Mouse (Mus musculus) left cerebral cortex, adult 11 months (tissue): ENCODE data around the gene Pth2.
A peak's percentile ranks its signal among the peaks of the same experiment; 100 is the strongest.
"Not testable (repeated sequence)": the region's sequence is repeated elsewhere in the genome, so short reads cannot be mapped to it uniquely, and the experiment has no call there.

Experiments
- DNase-seq: peaks from one replicate; pipeline ENCODE4 v3.0.0; 2022; ENCODE audit warnings: low spot score

Pth2 gene

DNA sequence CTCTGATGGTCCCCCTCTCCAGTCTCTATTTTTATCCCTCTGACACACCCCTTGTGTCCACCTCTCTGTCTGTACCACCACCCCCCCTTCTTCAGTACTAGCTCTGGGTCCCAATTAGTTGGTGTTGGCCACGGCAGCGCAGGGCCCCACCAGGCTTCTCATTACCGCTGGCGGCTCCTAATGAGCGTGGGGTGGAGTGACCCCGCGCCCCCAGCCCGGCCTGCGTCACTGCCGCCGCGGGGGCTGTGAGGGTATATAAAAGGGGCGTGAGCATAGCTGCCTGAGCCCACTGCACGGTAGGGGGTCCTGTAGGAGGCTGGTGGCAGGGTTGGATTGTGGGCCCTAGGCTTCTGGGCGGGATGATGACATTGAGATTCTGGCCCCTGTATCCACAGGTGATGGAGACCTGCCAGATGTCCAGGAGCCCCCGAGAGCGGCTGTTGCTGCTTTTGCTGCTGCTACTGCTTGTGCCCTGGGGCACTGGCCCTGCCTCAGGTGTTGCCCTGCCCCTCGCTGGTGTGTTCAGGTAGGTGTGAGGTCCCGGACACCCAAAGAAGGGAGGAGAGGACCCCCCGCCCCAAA is at the start of gene Pth2:
TSS of gene Pth2 (plus strand) at position 100 of the 582 bp plus-strand sequence.
- no peak for DNase-seq

DNA sequence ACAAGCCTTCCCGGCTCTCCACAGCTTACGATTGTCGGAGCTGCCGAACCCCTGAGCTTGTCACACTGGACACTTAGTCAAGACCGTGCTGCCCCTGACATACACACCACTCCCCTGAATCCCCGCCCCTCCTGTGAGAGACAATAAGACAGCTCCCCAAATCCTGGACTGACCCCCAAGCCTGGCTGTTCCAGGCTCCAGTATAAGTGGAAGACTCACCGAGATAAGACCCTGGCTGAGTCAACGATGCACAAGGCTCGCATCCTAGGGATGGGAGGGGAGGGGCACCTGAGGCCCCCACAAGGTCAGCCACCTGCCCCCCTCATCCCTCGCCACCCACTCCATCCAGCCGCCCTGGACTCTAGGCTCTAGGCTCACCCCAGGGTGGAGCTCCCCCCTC is 48.9 kb upstream of the Pth2 start:
- DNase-seq, result no peak

DNA sequence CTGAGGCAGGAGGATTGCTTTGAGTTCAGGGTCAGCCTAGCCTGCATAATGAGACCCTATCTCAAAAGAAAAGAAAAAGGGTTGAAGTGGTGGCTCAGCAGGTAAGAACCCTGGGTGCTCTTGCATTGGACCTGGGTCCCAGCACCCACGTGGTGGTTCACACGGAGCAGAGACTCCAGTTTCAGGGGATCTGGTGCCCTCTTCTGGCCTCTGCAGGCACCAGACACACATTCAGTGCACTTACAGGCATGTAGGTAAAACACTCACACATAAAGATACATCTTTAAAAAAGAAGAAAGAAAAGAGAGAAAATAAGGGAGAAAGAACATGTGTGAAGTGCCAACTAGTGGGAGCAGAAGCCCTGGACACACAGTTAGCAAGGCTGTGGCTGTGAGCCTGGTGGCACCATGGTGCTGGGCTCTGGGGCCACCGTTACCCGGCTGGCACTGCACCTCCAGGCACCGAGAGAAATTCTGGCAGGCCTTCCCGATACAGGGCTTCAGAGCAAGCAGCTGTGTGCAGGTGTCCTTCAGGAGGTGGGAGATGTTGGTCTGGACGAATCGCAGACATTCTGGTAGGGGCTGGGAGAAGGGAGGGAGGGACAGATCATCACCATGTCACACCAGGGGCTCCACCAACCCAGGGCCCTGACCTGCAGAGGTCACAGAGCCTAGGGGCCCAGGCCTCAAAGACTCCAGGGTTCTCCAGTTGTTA is 47.2 kb upstream of the Pth2 start:
- DNase-seq, result no peak

DNA sequence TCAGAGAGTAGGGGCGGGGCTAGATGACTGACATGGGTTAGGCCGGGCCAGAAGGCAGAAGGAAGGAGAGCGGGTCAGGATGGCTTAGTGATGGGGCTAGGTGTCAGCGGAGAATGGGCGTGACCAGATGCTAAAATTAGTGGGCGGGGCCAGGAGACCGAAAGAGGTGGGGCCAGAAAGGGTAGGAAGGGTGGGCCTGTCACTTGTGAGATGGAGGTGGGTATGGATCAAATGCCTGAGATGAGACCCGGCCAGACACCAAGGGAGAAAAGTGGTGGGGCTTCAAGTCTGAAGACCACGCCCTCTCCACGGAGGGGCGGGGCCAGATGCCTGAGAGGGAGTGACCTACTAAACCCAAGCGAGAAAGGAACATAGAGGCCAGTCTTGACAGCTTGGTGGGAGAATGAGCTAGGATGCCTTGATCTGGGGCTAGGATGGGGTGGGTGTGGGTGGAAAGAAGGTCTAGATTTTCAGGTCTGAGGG is 46.2 kb upstream of the Pth2 start:
- no peak for DNase-seq

DNA sequence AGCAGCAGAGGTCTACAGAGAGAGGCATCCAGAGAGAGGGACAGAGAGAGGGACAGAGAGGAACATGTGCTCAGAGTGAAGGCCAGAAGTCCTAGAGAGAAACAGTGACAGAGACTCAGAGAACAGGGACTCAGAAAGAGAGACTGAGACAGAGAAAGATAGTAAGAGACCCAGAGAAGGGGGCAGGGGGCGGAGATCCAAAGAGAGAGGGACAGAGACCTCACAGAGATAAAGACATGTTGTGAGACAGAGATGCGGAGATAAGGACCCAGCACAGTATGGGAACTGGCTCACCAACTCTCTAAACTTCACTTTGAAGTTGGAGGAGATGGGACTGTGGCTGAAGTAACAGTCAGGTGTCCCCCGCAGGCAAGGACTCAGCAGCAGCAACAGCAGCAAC is 45.4 kb upstream of the Pth2 start:
- no peak for DNase-seq

DNA sequence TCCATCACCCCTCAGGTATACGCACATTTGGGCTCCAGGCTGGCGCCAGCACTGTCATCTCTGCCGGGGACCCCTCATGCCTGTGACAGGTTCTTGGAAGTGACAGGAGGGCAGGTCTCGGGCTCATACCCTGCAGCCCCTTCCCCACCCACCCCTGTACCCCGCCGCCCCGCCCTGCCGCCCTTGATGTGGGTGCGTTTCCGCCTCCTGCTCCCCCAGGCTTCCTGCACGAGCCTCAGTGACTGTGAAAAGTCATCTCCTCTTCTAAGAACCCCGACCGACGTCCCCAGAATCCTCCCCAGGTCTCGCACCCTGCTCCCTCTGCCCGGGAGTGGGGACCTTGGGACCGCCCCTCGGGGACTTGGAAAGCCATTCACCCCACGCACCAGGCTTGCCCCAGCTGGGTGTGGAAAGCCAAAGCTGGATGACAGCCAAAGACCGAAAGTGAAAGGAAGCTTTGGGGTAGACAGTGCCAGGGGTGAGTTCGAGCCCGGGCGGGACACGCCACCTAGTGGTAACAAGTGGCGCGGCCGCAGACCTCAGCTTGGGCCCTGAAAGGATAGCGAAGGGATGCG is 44.7 kb upstream of the Pth2 start, which contains the start of the genes Gm45713 and Flt3l:
TSS of gene Gm45713 (minus strand) at position 239 of the 575 bp plus-strand sequence.
TSS of gene Flt3l (minus strand) at position 440 of the 575 bp plus-strand sequence.
- peak; percentile 83 for DNase-seq

DNA sequence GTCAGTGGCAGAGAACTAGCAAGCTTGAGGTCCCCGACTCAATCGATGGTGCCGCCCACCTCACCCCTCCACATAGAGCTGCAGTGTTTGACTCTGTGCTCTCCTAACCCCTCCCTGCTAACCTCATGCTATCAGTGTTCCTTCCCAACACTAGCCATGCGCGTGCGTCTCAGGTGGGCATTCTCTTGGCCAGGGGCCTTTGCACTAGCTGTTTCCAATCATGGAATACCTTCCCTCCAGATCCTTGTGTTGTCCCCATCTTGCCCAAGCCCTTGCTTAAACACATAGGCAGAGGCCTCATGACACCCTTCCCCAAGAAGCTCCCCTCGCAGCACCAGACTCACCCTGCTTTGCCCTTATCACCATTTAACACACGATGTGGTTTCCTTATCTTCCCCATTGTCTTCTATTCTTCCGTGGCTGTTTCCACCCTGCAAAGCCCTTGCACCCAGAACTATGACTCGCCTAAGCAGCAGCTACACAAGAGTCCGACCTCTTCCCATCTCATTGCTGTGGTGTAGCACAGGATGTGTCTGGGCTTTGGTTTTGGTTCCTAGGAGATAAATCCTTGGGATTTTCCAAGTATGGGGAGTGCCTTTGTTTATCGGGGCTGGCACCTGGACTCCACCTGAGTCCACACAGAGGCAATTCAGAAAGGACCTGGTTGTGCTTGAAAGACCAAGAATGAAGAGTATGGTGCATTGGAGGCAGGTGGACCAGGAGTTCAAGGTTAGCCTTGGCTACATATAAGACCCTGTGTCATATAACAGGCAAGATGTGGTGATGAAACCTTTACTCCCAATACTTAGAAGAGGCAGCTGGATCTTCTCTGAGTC is 43.4 kb upstream of the Pth2 start:
- no peak for DNase-seq

DNA sequence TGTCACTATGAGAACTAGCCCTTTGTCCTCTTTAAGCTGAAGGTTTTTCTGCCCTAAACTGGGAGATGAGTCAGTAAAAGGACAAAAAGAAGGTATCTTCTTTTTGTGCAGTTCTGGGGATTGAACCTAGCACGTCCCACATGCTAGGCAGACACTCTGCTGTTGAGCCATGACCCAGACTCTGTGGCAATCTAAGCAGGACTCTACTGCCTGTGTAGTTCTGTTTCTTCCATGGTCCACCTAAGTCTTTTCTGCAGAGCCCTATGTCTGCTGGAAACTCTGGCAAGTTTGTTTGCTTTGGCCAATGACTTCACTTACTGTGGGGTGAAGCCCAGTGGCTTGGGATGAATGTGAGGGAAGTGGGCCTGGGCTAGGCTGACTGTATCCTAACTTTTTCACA is 42.4 kb upstream of the Pth2 start:
- DNase-seq, result no peak

DNA sequence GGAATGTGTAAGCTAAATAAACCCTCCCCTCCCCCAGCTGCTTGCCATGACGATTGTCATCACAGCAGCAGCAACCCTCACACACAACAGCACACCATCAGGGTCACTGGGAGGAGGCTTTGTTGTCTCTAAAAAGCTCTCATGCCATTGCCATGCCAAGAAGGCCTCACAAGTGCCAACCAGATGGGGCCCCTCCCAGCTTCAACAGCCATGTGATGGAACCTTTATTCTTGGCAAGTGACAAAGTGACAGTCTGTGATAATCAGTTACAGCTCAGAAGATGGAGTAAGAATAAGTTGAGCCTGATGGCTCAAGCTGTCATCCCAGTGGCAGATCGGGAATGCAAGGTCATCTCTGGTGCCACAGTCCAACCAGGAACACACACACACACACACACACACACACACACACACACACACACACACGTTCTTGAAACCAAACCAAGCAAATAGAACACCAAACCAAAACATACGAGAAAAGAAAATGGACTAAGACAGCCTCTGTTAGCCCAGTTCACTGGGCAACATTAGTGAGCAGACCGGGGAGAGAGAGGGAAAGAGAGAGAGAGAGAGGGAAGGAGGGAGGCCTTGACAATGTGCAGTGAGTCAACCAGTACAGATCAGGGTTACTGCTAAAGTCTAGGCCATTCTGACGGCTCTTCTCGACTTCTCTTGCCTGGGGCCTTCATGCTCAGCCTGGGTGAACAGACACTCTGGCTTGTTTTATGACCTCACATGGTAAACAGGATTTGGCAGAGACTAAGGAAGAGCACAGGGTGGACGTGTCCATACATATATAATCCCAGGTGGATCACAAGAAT is 40.7 kb upstream of the Pth2 start:
- no peak for DNase-seq

DNA sequence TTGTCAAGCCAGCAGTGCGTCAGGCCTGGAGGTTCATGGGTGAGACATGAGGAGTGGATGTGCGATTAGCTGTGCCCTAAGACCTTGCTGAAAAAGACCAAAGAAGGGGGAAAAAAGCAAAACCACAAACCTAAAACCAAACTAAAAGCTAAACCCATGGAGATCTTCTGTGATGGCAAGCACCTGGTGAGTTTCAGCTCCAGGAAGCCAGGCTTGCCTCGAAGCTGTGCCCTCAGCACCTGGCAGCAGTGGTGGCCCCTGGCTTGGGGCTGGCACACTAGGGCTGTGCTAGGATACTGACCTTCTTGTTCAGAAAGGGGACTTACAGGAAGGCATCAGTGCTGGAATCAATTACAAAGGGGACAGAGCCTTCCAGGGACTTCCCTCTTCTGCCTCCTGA is 39.5 kb upstream of the Pth2 start:
- DNase-seq, result no peak

DNA sequence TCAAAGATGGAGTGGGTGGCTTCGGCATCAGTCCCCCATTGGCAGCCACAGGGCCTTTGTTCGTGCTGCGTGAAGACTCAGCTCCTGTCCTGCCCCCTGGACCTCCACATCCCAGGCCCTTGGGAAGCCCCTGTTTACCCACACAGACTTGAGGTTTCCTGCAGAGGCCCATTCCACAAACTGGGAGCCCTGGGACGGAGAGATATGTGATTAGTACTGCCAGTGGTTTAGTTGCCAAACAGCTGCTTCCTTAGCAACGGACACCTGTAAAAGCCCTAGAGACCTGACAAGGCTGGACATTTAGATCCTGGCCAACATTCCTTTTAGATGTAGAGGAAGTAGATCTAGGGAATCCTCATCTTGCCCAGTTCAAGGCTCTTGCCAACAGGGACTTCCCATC is 38.9 kb upstream of the Pth2 start:
- DNase-seq, result no peak

DNA sequence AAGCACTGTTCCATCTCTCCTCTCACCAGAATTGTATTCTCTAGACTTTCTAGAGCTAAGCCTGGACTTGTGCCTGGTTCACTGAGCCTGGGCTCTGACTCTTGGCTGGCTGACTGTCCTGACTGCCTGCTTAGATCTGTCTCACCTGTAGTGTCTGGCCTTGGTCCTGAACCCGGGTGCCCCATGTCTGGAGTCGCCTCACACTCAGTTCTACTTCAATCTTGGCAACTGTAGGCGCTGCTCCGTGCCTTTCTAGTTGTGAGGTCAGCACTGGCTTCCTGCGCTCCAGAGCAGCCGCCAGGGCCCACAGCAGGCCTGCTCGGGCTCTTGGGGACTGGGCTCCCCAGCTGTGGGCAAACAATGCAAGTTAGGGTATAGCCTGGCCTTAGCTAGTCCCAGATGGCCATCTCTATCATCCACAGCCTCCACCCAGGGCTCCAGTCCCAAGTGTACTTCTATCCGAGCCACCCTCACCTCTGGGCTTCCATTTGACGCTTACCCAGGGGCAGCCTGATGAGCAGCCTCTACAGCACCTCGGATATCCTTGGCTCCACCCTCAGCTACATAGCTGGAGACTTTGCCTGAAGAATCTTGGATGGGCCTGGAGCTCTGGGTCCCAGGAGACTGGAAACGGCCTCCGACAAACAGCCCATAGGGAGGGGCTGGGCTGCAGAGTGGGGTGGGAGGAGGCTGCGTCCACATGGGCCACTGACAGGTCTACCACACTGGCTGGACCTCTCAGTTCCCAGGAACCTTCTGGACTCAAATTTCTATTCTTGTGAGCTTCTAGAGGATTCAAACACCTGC is 36.2 kb upstream of the Pth2 start:
- DNase-seq, result no peak

DNA sequence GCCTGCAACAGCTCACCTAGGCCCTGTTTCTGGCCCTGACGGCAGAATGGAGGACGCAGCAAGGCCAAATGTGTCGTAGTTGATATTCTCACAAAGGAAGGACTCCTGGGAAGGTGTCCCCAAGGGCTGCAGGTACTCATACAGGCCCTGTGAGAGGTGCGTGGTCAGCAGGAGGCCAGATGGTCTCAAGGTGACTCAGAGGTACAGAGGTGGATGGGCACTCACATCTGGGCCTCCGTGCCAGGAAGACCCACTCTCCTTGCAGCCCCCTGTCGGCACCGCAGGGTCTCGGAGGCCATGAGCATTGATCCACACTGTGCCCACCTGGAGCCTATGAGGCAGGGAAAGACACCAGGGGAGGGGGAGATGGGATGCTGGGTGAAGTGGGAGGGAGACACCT is 35.3 kb upstream of the Pth2 start:
- no peak for DNase-seq

DNA sequence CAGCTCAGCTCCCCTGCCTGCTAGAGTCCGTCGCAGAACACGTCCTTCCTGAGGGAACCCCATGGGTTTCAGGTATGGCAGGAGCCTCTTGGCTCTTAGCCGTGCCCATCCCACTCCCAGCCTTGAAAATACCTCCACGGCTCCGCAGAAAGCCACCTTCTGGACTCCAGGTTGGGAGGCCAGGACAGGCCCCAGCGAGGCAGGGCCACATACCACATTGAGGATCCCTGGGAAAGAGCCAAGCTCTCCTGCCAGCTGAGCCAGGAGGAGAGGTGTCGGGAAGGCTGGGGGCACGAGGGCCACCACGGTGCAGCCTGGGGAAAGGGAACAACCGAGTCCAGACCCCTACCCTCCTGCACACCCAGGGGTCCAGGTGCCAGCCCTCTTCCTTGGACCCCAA is 33.5 kb upstream of the Pth2 start:
- no peak for DNase-seq

DNA sequence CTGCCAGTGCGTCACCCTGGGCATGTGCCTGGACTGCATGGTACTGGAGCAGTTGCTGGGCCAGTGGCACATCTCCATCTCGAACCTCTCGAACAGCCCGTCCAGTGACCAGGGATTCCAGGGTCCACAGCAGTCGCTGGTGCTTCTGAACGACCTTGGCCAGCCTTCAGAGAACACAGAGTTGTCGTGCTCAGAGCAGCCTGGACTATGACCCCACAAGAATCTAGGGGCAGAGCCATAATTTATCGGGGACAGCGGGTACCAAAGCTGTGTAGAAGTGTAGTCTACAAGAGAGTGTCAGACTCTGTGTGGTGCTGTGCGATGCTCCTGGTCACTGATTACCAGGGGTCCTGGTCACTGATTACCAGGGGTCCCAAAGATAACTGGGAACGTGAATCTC is 32.9 kb upstream of the Pth2 start:
- no peak for DNase-seq

DNA sequence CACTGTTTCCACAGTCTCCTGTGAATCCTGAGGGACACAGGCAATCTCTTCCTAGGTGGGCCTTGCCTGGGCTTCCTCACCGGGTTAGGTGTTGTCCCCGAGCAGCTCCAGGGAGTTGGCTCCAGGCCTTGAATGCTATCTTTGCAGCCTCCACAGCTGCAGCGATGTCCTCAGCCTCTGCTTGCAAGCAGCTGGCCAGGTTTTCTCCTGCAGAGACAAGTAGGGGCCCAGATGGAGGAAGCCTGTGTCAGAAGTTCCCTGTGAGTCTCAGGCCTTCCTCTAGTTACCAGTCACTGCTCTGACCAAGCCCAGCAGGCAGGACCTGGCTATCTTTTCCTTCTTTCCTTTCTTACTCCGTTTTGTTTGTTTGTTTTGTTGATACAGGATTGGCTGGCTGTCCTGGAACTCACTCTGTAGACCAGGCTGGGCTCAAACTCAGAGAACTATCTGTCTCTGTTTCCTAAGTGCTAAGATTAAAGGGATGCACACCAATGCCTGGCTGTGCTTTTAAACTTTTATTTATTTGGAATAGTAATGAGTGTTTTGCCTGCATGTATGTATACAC is 32.2 kb upstream of the Pth2 start:
- DNase-seq, result no peak

DNA sequence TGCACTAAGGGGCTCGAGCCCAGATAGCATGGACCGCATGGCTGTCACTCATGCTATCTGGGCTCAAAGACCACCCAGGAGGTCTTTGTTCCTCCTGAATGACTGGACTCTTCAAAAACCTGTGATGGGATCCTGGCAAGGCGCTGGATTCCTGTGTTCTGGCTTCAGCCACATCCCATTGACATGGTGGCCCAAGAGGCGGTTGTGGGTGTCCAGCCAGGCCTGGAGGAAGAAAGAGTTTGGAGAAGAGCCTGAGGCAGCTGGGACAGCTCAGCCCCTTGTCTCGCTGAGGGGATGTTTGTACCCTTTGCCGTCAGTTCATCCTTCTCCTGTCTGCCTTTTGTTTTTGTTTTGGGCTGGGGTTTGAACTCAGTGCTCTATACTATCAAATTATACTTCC is 31.2 kb upstream of the Pth2 start:
- no peak for DNase-seq

DNA sequence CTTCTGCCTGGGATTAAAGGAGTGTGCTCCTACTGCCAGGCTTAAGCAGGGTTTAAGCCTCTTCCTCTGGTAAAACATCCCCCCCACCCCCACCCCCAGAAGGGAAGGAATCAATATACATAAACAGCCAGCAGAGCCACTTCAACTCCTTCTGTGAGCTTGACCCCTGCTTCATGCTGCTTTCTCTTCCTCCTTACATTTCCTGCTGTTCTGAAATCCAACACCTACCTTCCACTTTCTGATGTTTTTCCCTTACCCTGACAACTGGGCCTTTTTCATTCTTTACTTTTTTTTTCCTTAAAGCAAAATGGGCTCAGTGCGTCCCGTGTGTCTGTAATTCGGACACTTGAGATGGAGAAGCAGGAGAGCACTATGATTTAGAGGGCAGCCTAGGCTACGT is 30.5 kb upstream of the Pth2 start:
- no peak for DNase-seq

DNA sequence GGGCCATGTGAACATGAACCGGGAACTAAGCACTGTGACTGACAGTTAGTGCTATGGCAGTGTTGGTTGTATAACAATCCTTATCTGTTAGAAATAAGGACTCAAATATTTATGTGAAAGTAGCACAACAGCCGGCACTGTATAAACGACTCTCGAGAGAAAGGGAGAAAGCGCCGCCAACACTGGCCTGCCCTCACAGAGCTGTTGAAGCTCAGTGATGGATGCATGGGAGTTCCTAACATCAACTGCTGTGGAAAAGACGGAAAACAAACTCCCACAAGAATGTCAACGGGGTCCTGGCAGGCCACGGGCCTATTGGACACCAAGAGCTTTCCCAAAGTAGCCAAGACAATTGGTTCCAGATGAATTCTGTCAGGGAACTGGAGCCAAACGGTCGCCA is 29.5 kb upstream of the Pth2 start:
- no peak for DNase-seq

DNA sequence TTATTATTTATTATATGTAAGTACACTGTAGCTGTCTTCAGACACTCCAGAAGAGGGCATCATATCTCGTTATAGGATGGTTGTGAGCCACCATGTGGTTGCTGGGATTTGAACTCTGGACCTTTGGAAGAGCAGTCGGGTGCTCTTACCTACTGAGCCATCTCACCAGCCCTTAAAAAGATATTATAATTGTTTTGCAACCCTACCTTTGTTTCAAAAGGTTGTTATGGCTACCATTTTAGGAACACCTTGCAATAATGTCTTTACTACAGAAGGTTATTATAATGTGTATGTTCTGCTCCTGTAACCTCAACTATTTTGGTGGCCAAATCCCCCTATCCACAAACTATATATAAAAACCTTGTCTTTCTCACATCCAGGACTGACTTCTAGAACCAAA is 27.7 kb upstream of the Pth2 start:
- DNase-seq, result not testable (repeated sequence)

DNA sequence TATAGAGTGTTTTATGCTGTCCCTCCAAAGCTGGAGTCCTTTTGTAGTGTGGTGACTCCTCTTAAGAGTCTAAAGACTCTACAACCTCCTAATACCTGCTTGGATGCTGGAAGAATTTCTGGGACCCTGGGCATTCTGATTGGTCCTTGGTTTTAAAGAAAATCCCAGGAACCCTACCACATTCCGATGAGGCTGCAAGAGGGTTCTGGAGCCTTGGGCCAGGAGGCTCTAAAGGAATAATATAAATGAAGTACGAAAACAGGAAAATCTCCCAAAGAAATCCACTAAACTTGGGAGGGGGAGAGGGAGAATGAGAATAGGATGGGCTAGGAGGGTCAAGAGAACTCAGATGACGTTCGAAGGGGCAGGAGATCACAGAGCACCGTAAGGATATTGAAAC is 27.2 kb upstream of the Pth2 start:
- DNase-seq, result no peak
